Mouse (Mus musculus) liver, embryonic 11.5 days (tissue): ENCODE results near the gene Stk10. TPM values are rescaled to one million over a fixed set of nuclear protein-coding genes. Genes with fewer than 3 reads are reported as not detected.
A peak's percentile ranks its signal among the peaks of the same experiment; 100 is the strongest.
"Not testable (repeated sequence)": the region's sequence is repeated elsewhere in the genome, so short reads cannot be mapped to it uniquely, and the experiment has no call there.

Experiments
- ATAC-seq: fragments of 200-750 bp; cut with Nextera tagmentation; replicated peaks from 2 replicates; pipeline ENCODE4 v1.8.0; 2017; ENCODE audit warnings: moderate number of reproducible peaks, mild to moderate bottlenecking, moderate TSS enrichment, moderate library complexity; ENCODE audit not compliant: low FRiP score
- DNase-seq: peaks from one replicate; pipeline ENCODE4 v3.0.0-alpha.2; 2017; ENCODE audit warnings: low spot score
- H3K27ac ChIP-seq: fragments of 300-500 bp; sonication (generic); 2 replicates; pipeline ENCODE4 v1.5.1; 2014; ENCODE audit warnings: mild to moderate bottlenecking, low read depth, low read length, control low read depth
- H3K27me3 ChIP-seq: fragments of 300-500 bp; sonication (generic); replicated peaks from 2 replicates; pipeline ENCODE4 v1.6.1; 2014; ENCODE audit warnings: low read length, mixed read lengths; ENCODE audit not compliant: control insufficient read depth, insufficient read depth
- H3K36me3 ChIP-seq: fragments of 300-500 bp; sonication (generic); 2 replicates; pipeline ENCODE4 v1.6.1; 2014; ENCODE audit warnings: mild to moderate bottlenecking, low read length, moderate library complexity, mixed read lengths; ENCODE audit not compliant: control insufficient read depth, insufficient read depth
- H3K4me1 ChIP-seq: fragments of 300-500 bp; sonication (generic); replicated peaks from 2 replicates; pipeline ENCODE4 v1.6.1; 2014; ENCODE audit warnings: low read length, mixed read lengths; ENCODE audit not compliant: control insufficient read depth, insufficient read depth
- H3K4me2 ChIP-seq: fragments of 300-500 bp; sonication (generic); 2 replicates; pipeline ENCODE4 v1.6.1; 2014; ENCODE audit warnings: mild to moderate bottlenecking, control low read depth, moderate library complexity
- H3K4me3 ChIP-seq: fragments of 300-500 bp; sonication (generic); 2 replicates; pipeline ENCODE4 v1.5.1; 2014; ENCODE audit warnings: low read depth, low read length, control low read depth
- H3K9ac ChIP-seq: fragments of 300-500 bp; sonication (generic); 2 replicates; pipeline ENCODE4 v1.6.1; 2014; ENCODE audit warnings: low read depth, low read length, control low read depth
- H3K9me3 ChIP-seq: fragments of 300-500 bp; sonication (generic); 2 replicates; pipeline ENCODE4 v1.6.1; 2016; ENCODE audit warnings: low read length, inconsistent platforms, mixed read lengths; ENCODE audit not compliant: control insufficient read depth
- WGBS: fragments of 180-500 bp; shearing (Covaris S2); extraction: QIAGEN DNeasy Blood & Tissue Kit; methylation state at CpG from one replicate; pipeline ENCODE4 v1.1.7; 2014; 5-methylcytosine and 5-hydroxymethylcytosine counted together
- polyA plus RNA-seq: library from polyadenylated mRNA; unstranded; fragments of >200 nt; fragmentation: Nextera tagmentation; extraction: Ambion mirVana; gene quantifications from 2 replicates; pipeline ENCODE4 v1.2.1, GENCODE M21; 2014

Gene Stk10
- polyA plus RNA-seq, 1 experiment from 2014 or later = 5.8 TPM

DNA sequence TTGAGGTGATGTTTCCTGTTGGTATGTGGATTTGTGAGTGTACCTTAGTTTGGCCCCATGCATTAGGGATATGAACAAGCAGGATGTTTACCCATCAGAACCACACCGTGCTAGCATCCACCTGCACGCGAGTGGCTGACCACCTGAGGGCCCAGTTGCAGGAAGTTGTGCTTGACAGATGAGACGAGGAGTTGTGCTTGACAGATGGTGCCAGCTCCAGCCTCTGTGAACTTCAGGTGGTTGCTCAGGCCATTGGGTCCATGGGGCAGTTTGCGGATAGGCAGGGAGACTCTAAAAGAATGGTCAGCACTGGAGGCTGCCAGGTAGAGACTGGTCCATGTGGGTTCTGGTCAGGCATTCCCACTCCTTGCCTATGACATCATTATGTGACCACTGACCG is 83.0 kb downstream of the Stk10 start:
- H3K27ac ChIP-seq = no peak overlapping the region
- no peak overlapping the region for H3K9ac ChIP-seq
- peaks cover 15% of the 10 kb centered on the region for H3K4me1 ChIP-seq
- 71% methylated on average over 6 of the region's 6 CpGs for WGBS
- DNase-seq (no peak), ATAC-seq (no peak)
- H3K36me3 ChIP-seq = no peaks in the 10 kb centered on the region
- H3K27me3 ChIP-seq = no peaks in the 10 kb centered on the region
- H3K9me3 ChIP-seq = no peaks in the 10 kb centered on the region
- no peak overlapping the region for H3K4me3 ChIP-seq
- no peak overlapping the region for H3K4me2 ChIP-seq

DNA sequence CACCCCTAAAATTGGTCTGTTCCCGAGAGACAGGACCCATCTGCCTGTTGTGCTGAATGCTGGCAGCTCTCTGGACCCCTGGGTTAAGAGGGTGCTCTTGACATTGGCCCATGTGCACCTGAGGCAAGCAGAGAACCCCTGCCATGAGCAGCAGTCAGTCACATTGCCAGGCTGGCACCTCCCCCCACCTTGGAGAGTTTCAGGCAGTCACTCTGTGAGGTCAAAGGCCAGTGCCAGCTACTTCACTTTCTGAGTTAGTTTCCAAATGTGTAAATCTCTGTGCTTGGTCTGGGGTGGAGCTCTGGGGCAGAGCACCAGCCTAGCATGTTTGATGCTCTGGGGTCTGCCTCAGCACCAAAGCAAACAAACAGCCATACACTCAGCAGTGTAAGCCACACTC is 84.9 kb downstream of the Stk10 start:
- H3K27ac ChIP-seq = no peak overlapping the region
- no peak overlapping the region for H3K4me3 ChIP-seq
- H3K27me3 ChIP-seq = no peaks in the 10 kb centered on the region
- H3K36me3 ChIP-seq = no peaks in the 10 kb centered on the region
- peaks cover 15% of the 10 kb centered on the region for H3K4me1 ChIP-seq
- no peak overlapping the region for H3K4me2 ChIP-seq
- no peak for DNase-seq
- no peak overlapping the region for H3K9ac ChIP-seq
- 86% methylated on average over 1 of the region's 1 CpGs for WGBS
- no peaks in the 10 kb centered on the region for H3K9me3 ChIP-seq
- ATAC-seq = no peak

DNA sequence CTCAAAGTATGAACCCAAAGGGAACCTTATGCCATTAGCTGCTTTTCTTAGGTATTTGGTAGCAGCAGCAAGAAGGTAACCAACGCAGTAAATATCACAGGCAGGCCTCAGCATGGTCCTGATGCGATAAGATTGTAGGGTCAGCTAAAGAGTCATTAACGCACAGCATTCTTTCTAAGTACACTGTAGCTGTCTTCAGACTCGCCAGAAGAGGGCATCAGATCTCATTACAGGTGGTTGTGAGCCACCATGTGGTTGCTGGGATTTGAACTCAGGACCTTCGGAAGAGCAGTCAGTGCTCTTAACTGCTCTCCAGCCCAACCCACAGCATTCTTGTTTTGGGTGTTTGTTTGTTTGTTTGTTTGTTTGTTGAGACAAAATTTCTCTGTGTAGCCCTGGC is 85.5 kb downstream of the Stk10 start:
- not testable (repeated sequence) for H3K9me3 ChIP-seq, ATAC-seq, H3K4me2 ChIP-seq, H3K27me3 ChIP-seq, H3K4me3 ChIP-seq, DNase-seq, H3K9ac ChIP-seq, H3K36me3 ChIP-seq, H3K27ac ChIP-seq
- peaks cover 15% of the 10 kb centered on the region for H3K4me1 ChIP-seq
- WGBS = 84% methylated on average over 5 of the region's 5 CpGs

DNA sequence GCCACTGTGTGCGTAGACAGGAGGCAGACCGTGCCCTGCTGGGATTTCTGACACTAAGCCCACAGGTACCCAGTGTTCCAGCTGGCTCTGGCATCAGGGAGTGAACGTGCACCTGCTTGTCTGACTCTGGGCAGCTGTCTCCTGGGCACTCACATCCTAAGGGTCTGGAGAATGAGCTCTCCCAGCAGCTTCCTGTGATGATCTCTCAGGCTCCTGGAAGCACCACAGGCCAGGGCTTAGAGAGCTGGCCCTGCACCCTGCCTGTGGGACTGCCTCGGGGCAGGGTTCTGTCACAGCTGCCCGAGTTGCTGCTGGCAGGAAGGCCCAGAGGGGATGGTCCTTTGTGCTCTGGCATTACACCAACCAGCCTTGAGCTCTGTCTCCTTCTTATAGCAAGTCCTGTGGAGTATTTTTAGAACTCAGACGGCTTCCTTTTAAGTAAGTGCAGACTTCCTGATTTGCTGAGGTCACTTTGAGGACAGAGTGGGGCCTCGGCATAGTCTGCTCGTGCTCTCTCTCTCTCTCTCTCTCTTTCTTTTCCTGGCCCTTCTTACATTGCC is 86.2 kb downstream of the Stk10 start:
- Histone ChIP-seq H3K9me3 (no peaks in the 10 kb centered on the region), H3K4me3 (no peak overlapping the region), H3K9ac (no peak overlapping the region), H3K27ac (peak overlapping the region; percentile 67), H3K36me3 (no peaks in the 10 kb centered on the region), H3K27me3 (no peaks in the 10 kb centered on the region), H3K4me2 (peak overlapping the region; percentile 7; the same call in 1 of the 2 replicates), H3K4me1 (peaks cover 15% of the 10 kb centered on the region)
- DNase-seq (no peak), ATAC-seq (peak; percentile 58; the same call in 1 of the 2 replicates)
- 39% methylated on average over 8 of the region's 8 CpGs for WGBS

DNA sequence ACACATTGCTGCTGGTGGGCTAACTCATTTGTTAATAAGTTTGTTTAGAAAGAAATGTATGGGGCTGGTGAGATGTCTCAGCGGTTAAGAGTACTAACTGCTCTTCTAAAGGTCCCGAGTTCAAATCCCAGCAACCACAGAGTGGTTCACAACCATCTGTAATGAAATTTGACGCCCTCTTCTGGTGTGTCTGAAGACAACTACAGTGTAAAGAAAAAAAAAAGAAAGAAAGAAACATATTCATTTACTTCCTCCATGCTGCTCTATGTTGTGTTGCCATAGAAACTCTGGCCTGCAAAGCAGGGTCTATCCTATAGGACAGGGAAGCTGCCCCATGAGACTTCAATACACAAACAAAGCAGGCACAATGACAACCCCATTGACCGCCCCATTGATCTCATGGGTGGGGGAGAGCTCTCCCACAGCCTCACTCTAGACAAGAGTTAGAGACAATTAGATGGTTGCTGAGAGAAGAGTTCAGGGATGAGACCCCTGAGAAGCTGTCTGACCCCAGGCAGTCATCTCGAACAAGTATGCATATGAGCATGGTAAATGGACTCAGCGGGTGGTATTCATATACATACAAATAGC is 86.9 kb downstream of the Stk10 start:
- no peaks in the 10 kb centered on the region for H3K36me3 ChIP-seq
- H3K4me2 ChIP-seq = no peak overlapping the region
- DNase-seq = no peak
- H3K4me1 ChIP-seq = peaks cover 15% of the 10 kb centered on the region
- H3K4me3 ChIP-seq = no peak overlapping the region
- H3K27me3 ChIP-seq = no peaks in the 10 kb centered on the region
- H3K9me3 ChIP-seq = no peaks in the 10 kb centered on the region
- H3K9ac ChIP-seq = no peak overlapping the region
- WGBS = 78% methylated on average over 6 of the region's 6 CpGs
- ATAC-seq = no peak
- no peak overlapping the region for H3K27ac ChIP-seq

DNA sequence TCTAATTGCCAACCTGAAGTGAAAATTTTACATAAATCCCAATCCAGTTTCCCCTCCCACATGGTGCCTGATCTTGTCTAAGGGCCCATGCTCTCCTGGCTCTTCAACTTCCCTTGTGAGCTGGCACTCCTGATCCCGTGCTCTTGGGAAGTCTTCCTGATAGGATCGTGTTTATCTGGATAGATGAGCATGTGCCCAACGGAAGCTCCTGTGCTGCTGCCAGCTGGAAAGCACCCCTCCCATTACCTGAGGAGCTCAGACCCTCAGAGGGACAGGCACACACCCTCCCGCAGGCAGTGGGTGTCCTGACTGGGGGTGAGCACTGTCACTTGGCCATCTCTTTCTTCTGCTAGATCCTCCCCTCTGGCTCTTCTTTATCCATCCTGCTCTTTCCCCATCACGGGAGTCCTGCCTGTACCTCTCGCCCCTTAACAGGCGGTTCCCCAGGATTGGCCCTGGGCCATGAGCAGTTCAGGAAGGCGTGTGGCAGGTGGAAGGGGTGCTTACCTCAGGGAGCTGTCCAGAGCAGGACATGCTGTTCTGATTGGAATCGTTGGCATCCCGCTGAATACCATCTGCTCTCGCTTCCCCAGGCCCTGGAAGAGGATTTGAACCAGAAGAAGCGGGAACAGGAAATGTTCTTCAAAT is 88.8 kb downstream of the Stk10 start:
- no peak overlapping the region for H3K9ac ChIP-seq
- H3K4me3 ChIP-seq = no peak overlapping the region
- H3K36me3 ChIP-seq = no peaks in the 10 kb centered on the region
- no peaks in the 10 kb centered on the region for H3K27me3 ChIP-seq
- WGBS = 85% methylated on average over 12 of the region's 12 CpGs
- no peaks in the 10 kb centered on the region for H3K9me3 ChIP-seq
- ATAC-seq = no peak
- no peak overlapping the region for H3K27ac ChIP-seq
- no peak overlapping the region for H3K4me2 ChIP-seq
- no peak for DNase-seq
- H3K4me1 ChIP-seq = peaks cover 10% of the 10 kb centered on the region

DNA sequence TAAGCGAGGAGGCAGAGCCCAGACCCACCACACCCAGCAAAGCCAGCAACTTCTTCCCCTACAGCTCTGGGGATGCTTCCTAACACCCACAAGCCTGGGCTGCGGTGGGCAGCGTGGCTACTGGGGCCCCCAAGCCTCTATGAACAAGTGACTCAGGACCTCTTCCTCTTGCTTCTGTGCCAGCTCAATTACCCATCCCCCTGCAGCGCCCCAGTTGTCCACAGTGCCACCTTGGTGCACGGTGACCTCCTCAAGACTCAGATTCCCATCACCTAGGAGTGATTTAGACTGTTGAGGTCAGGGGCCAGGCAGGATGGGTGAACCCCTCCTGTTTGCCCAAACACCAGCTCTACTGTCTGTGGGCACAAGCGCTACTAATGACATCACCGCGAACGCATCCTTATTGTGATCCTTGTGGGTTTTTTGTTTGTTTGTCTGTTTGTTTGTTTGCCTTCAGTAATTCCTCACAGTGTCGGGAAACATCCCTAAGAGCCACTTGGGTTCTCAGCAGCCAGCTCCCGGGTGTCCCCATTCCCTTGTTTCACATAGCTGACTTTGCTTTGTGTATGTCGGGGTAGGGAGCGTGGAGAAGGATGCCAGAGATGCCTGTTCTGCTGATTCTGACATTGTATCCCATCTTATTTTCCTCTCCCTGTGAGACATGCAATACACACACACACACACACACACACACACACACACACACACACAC is 89.5 kb downstream of the Stk10 start:
- H3K4me3 ChIP-seq = no peak overlapping the region
- no peak overlapping the region for H3K27ac ChIP-seq
- 88% methylated on average over 13 of the region's 13 CpGs for WGBS
- no peaks in the 10 kb centered on the region for H3K27me3 ChIP-seq
- H3K4me1 ChIP-seq = peaks cover 10% of the 10 kb centered on the region
- no peak overlapping the region for H3K9ac ChIP-seq
- no peak overlapping the region for H3K4me2 ChIP-seq
- no peaks in the 10 kb centered on the region for H3K9me3 ChIP-seq
- DNase-seq = no peak
- no peak for ATAC-seq
- H3K36me3 ChIP-seq = no peaks in the 10 kb centered on the region

DNA sequence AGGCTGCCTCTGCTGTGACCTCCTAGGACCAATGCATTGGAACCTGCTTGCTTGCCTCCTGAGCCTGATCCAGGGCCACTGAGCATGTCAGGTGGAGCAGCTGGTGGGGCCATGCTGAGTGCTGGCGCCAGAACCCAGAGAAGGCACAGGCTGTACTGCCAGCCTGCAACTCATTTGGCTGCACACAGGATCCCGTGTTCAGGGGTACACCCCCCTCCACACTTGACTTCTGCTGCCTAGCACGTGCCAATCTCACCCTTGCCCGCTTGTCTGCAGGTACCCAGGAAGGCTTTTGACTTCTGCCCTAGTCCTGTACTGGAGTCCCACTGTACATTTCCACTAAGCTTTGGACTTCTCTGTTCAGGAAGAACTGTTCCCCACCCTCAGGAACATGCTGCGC is 90.1 kb downstream of the Stk10 start:
- H3K9ac ChIP-seq = no peak overlapping the region
- no peak overlapping the region for H3K4me2 ChIP-seq
- H3K4me1 ChIP-seq = peaks cover 10% of the 10 kb centered on the region
- no peaks in the 10 kb centered on the region for H3K9me3 ChIP-seq
- WGBS = 82% methylated on average over 5 of the region's 5 CpGs
- H3K36me3 ChIP-seq = no peaks in the 10 kb centered on the region
- H3K27ac ChIP-seq = no peak overlapping the region
- DNase-seq = no peak
- no peak overlapping the region for H3K4me3 ChIP-seq
- ATAC-seq = no peak
- H3K27me3 ChIP-seq = no peaks in the 10 kb centered on the region
